Mouse (Mus musculus): Measurements from ENCODE around the gene Tceal3.
"Not testable (repeated sequence)": the region's sequence is repeated elsewhere in the genome, so short reads cannot be mapped to it uniquely, and the experiment has no call there.

Tceal3 gene

DNA sequence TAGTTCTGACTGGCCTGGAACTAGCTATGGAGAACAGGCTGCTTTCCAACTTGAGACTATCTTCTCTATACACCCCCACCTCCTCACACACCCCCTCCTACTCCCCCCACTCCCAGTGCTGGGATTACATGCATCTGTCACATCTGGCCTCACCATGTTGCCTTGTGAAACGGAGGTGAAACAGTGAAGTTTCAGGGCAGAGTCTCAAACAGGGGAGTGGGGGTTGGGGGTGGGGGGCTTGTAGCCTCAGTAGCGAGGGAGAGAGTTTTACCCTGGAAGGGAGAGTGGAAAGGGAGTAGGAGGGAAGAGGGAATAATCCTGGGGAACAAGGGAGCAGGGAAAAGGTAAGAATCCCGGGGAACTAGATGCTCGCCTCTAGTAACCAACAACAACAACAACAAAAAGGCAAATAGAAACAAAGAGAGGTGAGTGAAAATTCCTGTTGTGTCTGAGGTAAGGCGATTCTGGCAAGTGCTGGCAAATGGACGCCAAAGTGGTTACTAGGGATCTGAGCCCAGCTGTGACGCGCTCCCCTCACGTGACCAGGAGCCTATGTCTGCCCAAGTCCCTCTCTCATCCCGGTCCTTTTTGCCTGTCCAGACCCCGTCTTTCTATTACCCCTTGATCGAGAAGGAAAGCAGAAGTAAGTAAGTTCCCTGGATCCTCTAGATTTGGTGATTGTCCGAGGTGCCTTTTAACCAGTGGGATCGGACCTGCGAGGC lies 117.0 kb downstream of the Tceal3 start, which contains the start of gene Tceal1:
Gene Tceal1, plus strand, starts transcription at position 537 of the 722 bp plus-strand sequence.
- peak; percentile 62 to 70 for DNase-seq

DNA sequence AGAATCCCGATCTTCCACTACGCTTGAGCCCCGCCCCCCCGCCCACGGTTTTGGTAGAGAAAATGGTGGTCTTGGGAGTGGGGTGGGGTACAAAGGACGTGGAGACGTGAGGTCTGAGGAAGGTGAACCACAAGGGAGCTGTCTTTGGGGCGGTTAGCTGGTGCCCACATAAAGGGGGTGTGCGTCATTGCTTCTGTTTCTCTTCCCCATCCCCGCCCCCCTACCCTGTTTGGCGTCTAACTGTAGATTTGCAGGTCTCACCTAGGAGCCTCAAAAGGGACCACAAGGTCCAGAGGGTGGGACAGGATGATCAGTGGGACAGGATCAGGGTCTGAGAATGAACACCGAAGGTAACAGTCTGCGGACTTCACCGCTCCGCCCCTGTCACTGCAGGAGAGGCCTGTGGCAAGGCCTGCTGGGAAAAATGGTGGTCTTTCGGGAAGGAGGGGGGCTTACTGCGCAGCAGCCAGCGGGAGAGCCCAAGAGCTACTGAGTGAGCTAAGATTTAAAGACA lies 117.6 kb downstream of the Tceal3 start:
- peak; percentile 6 to 28 for DNase-seq

DNA sequence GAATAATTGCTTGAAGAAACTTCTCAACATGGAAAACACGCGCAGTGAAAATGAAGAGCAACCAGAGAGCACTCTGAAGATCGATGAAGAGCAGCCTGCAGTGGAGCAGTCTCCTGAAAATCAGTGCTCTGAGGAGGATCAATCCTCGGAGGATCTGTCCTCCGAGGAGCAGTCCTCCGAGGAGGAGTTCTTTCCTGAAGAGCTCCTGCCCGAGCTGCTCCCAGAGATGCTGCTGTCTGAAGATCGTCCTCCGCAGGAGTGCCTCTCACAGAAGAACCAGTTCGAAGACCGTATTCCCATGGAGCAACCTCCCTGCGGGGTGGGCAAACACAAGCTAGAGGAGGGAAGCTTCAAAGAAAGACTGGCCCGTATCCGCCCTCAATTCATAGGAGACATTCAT lies 118.1 kb downstream of the Tceal3 start:
- no peak for DNase-seq

DNA sequence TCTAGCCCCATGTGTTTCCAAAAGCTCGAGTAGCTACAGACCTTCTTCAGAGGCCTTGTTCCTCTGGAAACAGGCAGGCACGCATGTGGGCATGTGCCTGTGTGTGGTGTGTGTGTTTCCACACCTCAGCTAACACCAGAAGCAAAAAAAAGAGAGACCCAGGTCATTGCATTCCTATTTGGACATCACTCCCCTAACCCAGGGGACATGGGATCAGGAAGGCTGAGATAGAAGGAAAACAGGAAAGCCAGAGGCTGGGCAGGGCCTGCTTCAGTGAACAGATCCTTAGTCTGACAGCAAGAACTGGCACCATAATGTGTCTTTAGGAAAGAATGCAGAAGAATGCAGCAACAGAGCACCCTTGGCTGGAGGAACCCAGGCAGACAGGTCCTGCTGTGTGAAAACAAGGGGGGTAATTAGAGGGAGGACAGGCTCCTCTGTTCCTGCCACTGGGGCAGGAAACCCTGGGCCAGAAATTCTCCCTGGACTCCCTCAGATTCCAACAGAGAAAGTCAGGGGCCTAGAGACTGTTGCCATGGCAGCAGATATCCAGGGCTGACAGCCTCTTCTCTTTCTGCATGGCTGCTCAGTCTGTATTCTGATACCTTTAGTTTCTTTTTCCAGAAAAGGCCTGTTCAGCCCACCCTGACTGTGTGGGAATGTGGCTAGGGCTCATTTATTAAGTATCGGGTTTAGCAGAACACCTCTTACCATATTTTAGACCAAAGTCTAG lies 124.3 kb downstream of the Tceal3 start:
- DNase-seq, result not testable (repeated sequence)

Measured in lung, adult 18-20 months (tissue).